Mouse (Mus musculus) left cerebral cortex, postnatal 10 days (tissue): ENCODE data around the gene Eif2ak1. TPM values are rescaled to one million over a fixed set of nuclear protein-coding genes. Genes with fewer than 3 reads are reported as not detected.

Experiments
- DNase-seq, 2 experiments: peaks; one replicate each; pipeline ENCODE4 v3.0.0; 2021 to 2022; ENCODE audit warnings: low spot score in 2 of 2, mixed read lengths in 1 of 2; ENCODE audit errors: extremely low spot score in 1 of 2
- intact Hi-C: fragments of 180-260 bp; cut with DNase I; formaldehyde crosslinking; loops from one replicate; pipeline ENCODE4 v1.15.1; 2025
- total RNA-seq, 2 experiments: library from RNA; stranded (reverse); gene quantifications; 2 replicates each; pipeline ENCODE4 v1.2.3; 2021

Gene Eif2ak1
- total RNA-seq, 2 experiments from 2014 or later, result 46.3 to 46.6 TPM

- DNase-seq, result no peak
- intact Hi-C loops, result no loop called here
Measured at GRCm38 (mm10) chr5:143933875-143934274, 116.3 kb downstream of the Eif2ak1 start.

- DNase-seq, result no peak
- intact Hi-C loops, result loop anchor here (5.0 kb wide), 1 partner anchor 41 kb away; no protein-coding TSS in a partner anchor
Measured at GRCm38 (mm10) chr5:143936156-143936555, 118.6 kb downstream of the Eif2ak1 start.

- no peak for DNase-seq
- intact Hi-C loops, result no loop called here
Measured at GRCm38 (mm10) chr5:143941588-143941987, 124.0 kb downstream of the Eif2ak1 start.

GRCm38 (mm10) chr5:143943231-143944125 is 125.9 kb downstream of the Eif2ak1 start:
- intact Hi-C loops, result no loop called here
- DNase-seq, result peak; percentile 45 to 88

- intact Hi-C loops, result no loop called here
- no peak for DNase-seq
Measured at GRCm38 (mm10) chr5:143948361-143948760, 130.8 kb downstream of the Eif2ak1 start.

GRCm38 (mm10) chr5:143950016-143950415 is 132.4 kb downstream of the Eif2ak1 start:
- intact Hi-C loops, result no loop called here
- DNase-seq, result no peak

Other genes starting within 250 kb of the Eif2ak1 start
- 10 to 100 TPM; 67.7 to 71.2 TPM for gene Cyth3, start 195.3 kb upstream of the Eif2ak1 start, total RNA-seq
- gene Usp42, start 85.5 kb upstream of the Eif2ak1 start, total RNA-seq, result 10 to 100 TPM; 26.7 to 28.9 TPM
- under 1 TPM; 0.20 to 0.26 TPM for gene Ankrd61, start 79.9 kb downstream of the Eif2ak1 start, total RNA-seq
- gene Aimp2, start 92.1 kb downstream of the Eif2ak1 start, total RNA-seq, result 10 to 100 TPM; 47.9 to 50.3 TPM
- 10 to 100 TPM; 20.5 to 21.0 TPM for gene Pms2, start 92.2 kb downstream of the Eif2ak1 start, total RNA-seq
- 1 to 10 TPM; 1.8 to 2.2 TPM for gene Gm42421, start 110.4 kb downstream of the Eif2ak1 start, total RNA-seq
- gene Rsph10b, start 115.2 kb downstream of the Eif2ak1 start, total RNA-seq, result 1 to 10 TPM; 5.5 to 7.7 TPM
- gene Ccz1, start 197.1 kb downstream of the Eif2ak1 start, total RNA-seq, result 10 to 100 TPM; 54.1 to 54.5 TPM
- 1 to 10 TPM; 2.3 TPM for gene Ocm, start 208.9 kb downstream of the Eif2ak1 start, total RNA-seq